Mouse (Mus musculus): ENCODE data around the gene Sf3b6. TPM values are rescaled to one million over a fixed set of nuclear protein-coding genes. Genes with fewer than 3 reads are reported as not detected.
"Not testable (repeated sequence)": the region's sequence is repeated elsewhere in the genome, so short reads cannot be mapped to it uniquely, and the experiment has no call there.

Gene Sf3b6
- total RNA-seq (2021): 100 to 1,000 TPM in 1 of 2 experiments, 10 to 100 TPM in 1; 85.5 to 104 TPM
- long read RNA-seq, transcript Sf3b6-201 (4 exons, 1,180 nt): major isoform, 85 of 94 reads
- long read RNA-seq, partial matches to known transcripts: 0 of 94 reads
- long read RNA-seq, other reads (novel, unspliced or antisense): 9 of 94 reads

GRCm38 (mm10) chr12:4817361-4818101 is at the start of gene Sf3b6:
Sf3b6 (plus strand) TSS chr12:4817544.
- DNase-seq (ENCODE audit: low spot score in 2 of 2): peak; percentile 98 to 99

DNA sequence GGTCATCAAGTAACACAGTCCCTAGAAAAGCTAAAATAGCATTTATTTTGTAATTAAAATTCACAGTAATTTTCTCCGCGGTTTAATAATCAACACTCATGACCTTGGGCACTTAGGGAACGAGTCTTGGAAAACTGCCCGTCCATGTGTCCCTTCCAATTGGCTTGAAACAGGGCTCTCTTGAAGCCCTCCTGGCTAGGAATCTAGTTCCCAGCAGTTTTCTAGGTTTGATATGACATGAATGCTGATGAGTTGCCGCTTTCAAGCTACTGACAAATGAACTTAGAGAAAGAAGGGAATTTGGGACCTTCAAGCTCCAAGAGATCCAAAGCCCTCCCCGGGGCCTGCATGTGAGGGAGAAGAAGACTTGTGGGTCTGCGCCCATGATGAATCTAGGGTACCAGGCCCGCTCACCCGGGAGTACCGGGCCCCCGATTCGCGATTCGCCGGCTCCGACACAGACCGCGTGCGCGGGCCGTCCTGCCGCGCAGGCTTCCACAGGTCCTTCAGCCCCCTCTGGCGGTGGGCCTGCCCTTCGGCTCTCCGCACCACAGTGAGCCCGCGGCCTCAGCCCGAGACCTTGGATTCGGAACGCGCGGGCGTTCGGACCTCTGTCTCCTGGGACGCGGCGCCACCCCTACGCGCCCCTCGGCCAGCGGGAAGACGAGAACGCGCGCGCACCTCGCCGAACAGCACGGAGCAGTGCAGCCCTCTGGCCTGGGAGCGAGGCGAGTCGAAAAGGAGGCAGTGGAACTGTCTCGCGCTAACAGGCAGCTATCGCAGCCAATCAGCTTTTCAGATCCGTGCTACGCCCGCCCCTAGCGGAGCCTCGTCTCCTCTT is 48.6 kb upstream of the Sf3b6 start, which contains the start of the genes Pfn4 and Fam228b:
Pfn4 (plus strand) TSS at position 531 of the 841 bp plus-strand sequence.
Fam228b (minus strand) TSS at position 776 of the 841 bp plus-strand sequence.
- DNase-seq (ENCODE audit: low spot score in 2 of 2): peak; percentile 99

GRCm38 (mm10) chr12:4769333-4769723 is 48.0 kb upstream of the Sf3b6 start:
- no peak for DNase-seq (ENCODE audit: low spot score in 2 of 2)

DNA sequence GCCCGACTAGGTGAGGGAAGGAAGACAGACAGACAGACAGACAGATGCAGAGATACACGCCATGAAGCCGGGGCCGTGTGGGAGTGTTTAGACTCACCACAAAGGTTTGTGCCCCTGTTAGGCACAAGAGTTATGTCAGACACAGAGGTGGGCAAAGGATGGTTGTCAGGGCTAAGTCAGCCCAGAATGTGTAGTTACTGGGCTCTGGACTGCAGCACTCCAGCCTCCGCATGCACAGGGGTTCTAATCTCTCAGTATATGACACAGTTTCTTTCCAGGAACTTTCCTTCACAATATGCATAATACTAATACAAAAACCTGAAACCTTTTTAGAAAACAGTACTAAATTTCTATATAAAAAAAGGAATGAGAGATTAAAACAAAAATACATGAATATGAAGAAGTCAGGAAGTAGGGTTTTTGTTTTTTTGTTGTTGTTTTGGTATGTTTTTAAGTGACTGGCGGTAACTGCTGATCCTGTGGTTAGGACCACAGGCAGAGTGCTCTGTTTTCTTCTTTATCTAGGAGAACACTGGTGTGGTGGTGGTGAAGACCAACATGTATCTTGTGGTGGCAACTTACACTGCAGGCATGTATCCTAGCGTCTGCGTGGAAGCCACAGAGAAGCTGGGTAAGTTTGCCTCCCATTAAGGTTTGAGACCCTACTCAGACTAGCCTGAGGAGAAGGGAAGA is 42.3 kb upstream of the Sf3b6 start:
- DNase-seq (ENCODE audit: low spot score in 2 of 2): no peak

- DNase-seq (ENCODE audit: low spot score in 2 of 2): no peak
Observed at GRCm38 (mm10) chr12:4775588-4775949, 41.8 kb upstream of the Sf3b6 start.

DNA sequence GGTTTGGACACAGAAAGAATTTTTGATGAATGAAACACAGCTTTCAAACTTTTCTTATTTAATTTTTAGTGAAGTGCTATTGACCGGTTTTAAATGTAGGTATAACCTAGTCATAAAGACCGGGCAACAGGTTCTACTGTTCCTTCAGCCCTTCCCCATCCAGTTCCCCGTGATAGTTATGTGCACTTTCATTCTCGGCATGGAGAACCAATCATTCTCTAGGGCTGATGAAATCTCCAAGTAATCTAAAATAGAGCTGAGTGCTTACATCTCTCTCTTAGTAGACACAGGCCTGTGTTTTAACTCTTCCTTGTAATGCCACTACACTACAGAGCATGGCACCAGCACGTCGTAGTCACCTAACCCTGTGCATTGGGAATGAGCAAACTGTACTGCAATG is 39.6 kb upstream of the Sf3b6 start:
- DNase-seq (ENCODE audit: low spot score in 2 of 2): no peak

DNA sequence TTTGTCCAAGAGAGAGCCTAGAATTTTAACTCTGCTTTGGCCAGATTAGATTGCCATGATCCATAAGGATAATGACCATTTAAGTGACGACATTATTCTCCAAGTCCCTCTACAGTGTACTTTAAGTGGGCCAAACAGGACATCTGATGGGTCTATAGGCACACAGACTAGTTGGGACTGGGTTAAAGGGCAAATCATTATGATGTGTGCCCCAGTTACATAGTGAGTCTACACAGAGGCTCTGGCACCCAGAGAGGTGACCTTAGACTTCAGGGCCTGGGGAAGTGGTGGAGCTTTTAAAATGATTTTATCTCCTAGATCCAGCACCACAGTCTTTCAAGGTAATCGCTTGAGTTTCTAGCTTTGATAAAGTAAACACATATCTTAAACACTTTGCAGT is 37.1 kb upstream of the Sf3b6 start:
- no peak for DNase-seq (ENCODE audit: low spot score in 2 of 2)

DNA sequence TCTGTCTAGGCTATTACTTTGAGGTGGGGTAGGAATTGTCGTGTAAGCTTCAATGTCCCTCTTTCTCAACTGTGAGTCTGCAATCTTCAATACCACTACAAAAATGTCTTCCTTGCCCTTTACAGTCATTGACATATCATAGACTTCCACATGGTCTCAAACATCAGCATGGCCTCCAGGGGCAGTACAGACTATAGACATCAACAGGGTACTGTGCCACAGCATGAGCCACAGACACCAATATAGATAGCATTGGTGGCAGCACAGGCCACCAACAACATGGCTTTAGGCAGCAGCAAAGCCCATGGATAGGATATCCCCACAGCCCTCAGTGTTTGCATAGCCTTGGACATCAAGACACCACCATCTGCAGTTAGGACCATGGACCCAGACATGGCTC is 36.1 kb upstream of the Sf3b6 start:
- DNase-seq (ENCODE audit: low spot score in 2 of 2): no peak

DNA sequence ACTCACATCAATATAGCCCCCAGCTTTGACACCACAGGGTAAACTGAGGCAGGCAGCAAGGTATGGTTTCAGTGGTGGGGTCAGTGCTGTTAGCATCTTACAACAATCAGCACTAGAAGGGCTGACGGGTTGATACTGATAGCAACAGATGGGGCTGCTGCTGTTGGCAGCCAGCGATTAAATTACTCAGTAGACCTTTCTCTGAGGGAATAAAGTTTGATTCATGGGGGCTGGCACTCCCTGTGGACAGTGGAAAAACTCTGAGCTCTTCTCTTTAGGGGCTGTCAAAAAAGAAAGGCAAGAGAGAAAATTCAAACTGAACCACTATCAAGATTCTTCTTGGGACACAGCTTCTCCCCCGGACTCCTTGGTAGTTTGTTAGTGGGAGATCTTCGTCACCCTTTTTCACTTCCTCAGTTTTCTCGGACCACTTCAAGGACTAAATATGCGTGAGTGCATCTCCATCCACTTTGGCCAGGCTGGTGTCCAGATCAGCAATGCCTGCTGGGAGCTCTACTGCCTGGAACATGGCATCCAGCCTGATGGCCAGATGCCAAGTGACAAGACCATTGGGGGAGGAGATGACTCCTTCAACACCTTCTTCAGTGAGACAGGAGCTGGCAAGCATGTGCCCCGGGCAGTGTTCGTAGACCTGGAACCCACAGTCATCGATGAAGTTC is 35.5 kb upstream of the Sf3b6 start:
- not testable (repeated sequence) for DNase-seq (ENCODE audit: low spot score in 2 of 2)

DNA sequence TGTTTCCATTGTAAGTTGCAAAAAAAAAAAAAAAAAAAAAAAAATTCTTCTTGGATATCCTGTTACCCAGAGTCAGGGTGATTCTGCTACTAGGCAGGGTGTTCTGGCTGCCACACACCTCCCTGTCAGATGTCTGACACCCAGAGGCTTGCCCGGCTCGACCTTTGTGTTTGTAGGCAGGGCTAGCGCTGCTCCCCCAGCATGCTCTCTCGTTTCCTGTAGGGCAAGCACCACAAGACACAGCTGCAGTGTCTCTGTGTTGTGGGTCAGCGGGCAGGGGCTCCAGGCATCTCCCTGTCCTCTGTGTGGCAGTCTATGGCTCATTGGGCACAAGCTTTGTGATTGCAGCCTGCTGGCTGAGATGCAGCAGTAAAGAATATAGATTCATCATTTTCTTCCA is 33.7 kb upstream of the Sf3b6 start:
- no peak for DNase-seq (ENCODE audit: low spot score in 2 of 2)

GRCm38 (mm10) chr12:4784466-4784865 is 32.9 kb upstream of the Sf3b6 start:
- no peak for DNase-seq (ENCODE audit: low spot score in 2 of 2)

GRCm38 (mm10) chr12:4788128-4788527 is 29.2 kb upstream of the Sf3b6 start:
- not testable (repeated sequence) for DNase-seq (ENCODE audit: low spot score in 2 of 2)

DNA sequence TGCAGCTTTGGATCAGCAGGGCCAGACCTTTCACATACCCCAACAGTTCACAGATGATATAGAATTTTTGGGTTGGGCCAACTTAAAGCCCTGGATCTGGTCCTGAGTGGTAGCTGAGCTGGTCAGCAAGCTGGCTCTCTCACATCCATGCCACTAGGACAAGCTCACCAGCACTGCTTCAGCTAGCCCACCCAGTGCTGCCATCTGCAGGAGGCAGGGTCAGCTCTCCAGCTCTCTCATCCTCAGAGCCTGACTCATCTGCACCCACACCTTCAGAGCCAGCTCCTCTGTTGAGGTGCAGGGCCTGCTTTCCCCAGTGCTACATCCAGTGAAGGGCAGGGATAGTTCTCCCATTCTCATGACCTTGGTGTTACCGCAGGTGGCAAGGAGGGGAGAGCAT is 23.6 kb upstream of the Sf3b6 start:
- DNase-seq (ENCODE audit: low spot score in 2 of 2): peak in 1 of 2 experiments; percentile 54

GRCm38 (mm10) chr12:4797471-4797870 is 19.9 kb upstream of the Sf3b6 start:
- not testable (repeated sequence) for DNase-seq (ENCODE audit: low spot score in 2 of 2)

GRCm38 (mm10) chr12:4811036-4811435 is 6.3 kb upstream of the Sf3b6 start:
- DNase-seq (ENCODE audit: low spot score in 2 of 2): no peak

GRCm38 (mm10) chr12:4811705-4812104 is 5.6 kb upstream of the Sf3b6 start:
- no peak for DNase-seq (ENCODE audit: low spot score in 2 of 2)

DNA sequence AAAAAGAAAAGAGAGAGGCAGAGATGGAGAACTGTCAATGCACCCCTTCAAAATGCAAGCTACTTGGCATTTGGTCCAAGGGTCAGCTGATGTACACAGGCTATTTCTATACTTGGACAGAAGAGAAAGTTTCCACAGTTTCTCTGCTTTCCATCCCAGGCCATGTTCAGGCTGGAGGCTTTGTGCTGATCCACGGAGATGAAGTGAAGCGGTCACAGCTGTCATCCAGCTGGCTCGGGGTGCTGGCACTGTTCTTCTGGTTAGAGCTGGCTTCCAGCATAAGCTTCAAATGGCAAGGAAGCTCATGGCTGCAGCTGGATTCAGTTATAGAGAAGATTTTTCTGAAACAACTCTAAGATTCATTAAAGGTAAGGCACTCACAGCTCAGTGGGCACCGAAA is 3.7 kb upstream of the Sf3b6 start:
- no peak for DNase-seq (ENCODE audit: low spot score in 2 of 2)

GRCm38 (mm10) chr12:4816680-4817360 is 524 bp upstream of the Sf3b6 start:
- DNase-seq (ENCODE audit: low spot score in 2 of 2): no peak

DNA sequence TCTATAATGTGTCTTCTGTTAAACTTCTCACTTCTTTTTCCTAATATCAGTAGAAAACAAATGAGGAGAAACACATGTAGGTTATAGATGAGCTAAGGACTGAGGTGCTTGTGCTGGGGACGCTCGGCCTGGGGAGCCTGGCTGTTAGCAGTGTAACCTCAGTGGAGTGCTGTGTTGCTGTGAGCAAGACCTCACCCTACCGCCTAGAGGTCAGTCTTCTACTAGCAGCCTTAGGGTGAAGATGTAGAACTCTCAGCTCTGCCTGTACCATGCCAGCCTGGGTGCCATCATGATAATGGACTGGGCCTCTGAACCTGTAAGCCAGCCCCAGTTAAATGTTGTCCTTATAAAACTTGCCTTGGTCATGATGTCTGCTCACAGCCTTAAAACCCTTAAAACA is 9.9 kb downstream of the Sf3b6 start:
- DNase-seq (ENCODE audit: low spot score in 2 of 2): no peak

GRCm38 (mm10) chr12:4836959-4837358 is 19.6 kb downstream of the Sf3b6 start:
- no peak for DNase-seq (ENCODE audit: low spot score in 2 of 2)
